Mouse (Mus musculus) thymus, adult 2 months (tissue): Measurements from ENCODE around the gene Senp6.

Experiments used
- CTCF ChIP-seq: fragments of 200-500 bp; IDR thresholded peaks from 2 replicates; pipeline ENCODE4 v1.5.1; 2012; ENCODE audit warnings: mild to moderate bottlenecking, control low read depth, low read length, moderate library complexity, borderline replicate concordance; ENCODE audit not compliant: control insufficient read depth, poor library complexity, insufficient read depth; ENCODE audit errors: extremely low read depth
- POLR2A ChIP-seq: fragments of 200-500 bp; IDR thresholded peaks from 2 replicates; pipeline ENCODE4 v1.6.1; 2012; ENCODE audit warnings: mild to moderate bottlenecking, low read length, control low read depth, moderate library complexity; ENCODE audit not compliant: control insufficient read depth, poor library complexity, insufficient read depth; ENCODE audit errors: extremely low read depth

- no peak for TF ChIP-seq CTCF
- no peak for TF ChIP-seq POLR2A
These were observed 1.4 kb downstream of the Senp6 start for GRCm38 (mm10) chr9:80068028-80068515.
